Mouse (Mus musculus) skeletal muscle tissue, adult 2 months (tissue): ENCODE results near the gene Reln.

Source experiments
- DNase-seq: peaks from one replicate; pipeline ENCODE4 v3.0.0-alpha.2; 2012; ENCODE audit warnings: low read depth, low spot score

The Reln gene

GRCm38 (mm10) chr5:22224515-22224914 lies 120.0 kb downstream of the Reln start:
- no peak for DNase-seq

GRCm38 (mm10) chr5:22223940-22224339 lies 120.6 kb downstream of the Reln start:
- DNase-seq = no peak

- no peak for DNase-seq
Observed at GRCm38 (mm10) chr5:22208311-22209021, 136.0 kb downstream of the Reln start.

GRCm38 (mm10) chr5:22197926-22198325 lies 146.6 kb downstream of the Reln start:
- no peak for DNase-seq

GRCm38 (mm10) chr5:22196891-22197290 lies 147.6 kb downstream of the Reln start:
- no peak for DNase-seq

GRCm38 (mm10) chr5:22196476-22196875 lies 148.0 kb downstream of the Reln start:
- DNase-seq = no peak

- DNase-seq = no peak
Observed at GRCm38 (mm10) chr5:22195352-22195941, 149.1 kb downstream of the Reln start.

GRCm38 (mm10) chr5:22191784-22192183 lies 152.7 kb downstream of the Reln start:
- no peak for DNase-seq

- no peak for DNase-seq
Observed at GRCm38 (mm10) chr5:22190333-22190732, 154.2 kb downstream of the Reln start.

- DNase-seq = no peak
Observed at GRCm38 (mm10) chr5:22187599-22187998, 156.9 kb downstream of the Reln start.

GRCm38 (mm10) chr5:22176480-22176879 lies 168.0 kb downstream of the Reln start:
- DNase-seq = no peak

- no peak for DNase-seq
Observed at GRCm38 (mm10) chr5:22171336-22171735, 173.2 kb downstream of the Reln start.

- DNase-seq = no peak
Observed at GRCm38 (mm10) chr5:22164060-22164934, 180.2 kb downstream of the Reln start.

GRCm38 (mm10) chr5:22160935-22161334 lies 183.6 kb downstream of the Reln start:
- DNase-seq = no peak

GRCm38 (mm10) chr5:22158754-22159153 lies 185.7 kb downstream of the Reln start:
- no peak for DNase-seq

- DNase-seq = no peak
Observed at GRCm38 (mm10) chr5:22153601-22154000, 190.9 kb downstream of the Reln start.

- no peak for DNase-seq
Observed at GRCm38 (mm10) chr5:22141821-22142220, 202.7 kb downstream of the Reln start.

GRCm38 (mm10) chr5:22139015-22139414 lies 205.5 kb downstream of the Reln start:
- no peak for DNase-seq

- no peak for DNase-seq
Observed at GRCm38 (mm10) chr5:22134402-22134801, 210.1 kb downstream of the Reln start.

- DNase-seq = no peak
Observed at GRCm38 (mm10) chr5:22131730-22132522, 212.6 kb downstream of the Reln start.

GRCm38 (mm10) chr5:22127583-22127982 lies 216.9 kb downstream of the Reln start:
- DNase-seq = no peak

- no peak for DNase-seq
Observed at GRCm38 (mm10) chr5:22119296-22119695, 225.2 kb downstream of the Reln start.
